Mouse (Mus musculus) testis, adult 2 months (tissue): ENCODE measurements at regions not wholly inside any gene's neighbourhood (a gene's known extent, or its start where the extent isn't known, plus 50 kb on each side); places are given as distances from the start of the nearest gene placed in this dataset.

Source experiments
- H3K27ac ChIP-seq: fragments of 200-500 bp; 2 replicates; pipeline ENCODE4 v1.5.1; 2012; ENCODE audit warnings: low read depth, low read length; ENCODE audit not compliant: control insufficient read depth, insufficient read depth
- H3K27me3 ChIP-seq: fragments of 200-500 bp; 2 replicates; pipeline ENCODE4 v1.6.1; 2012; ENCODE audit warnings: mild to moderate bottlenecking, low read length, moderate library complexity; ENCODE audit not compliant: control insufficient read depth, insufficient read depth
- H3K36me3 ChIP-seq: fragments of 200-500 bp; 2 replicates; pipeline ENCODE4 v1.6.1; 2012; ENCODE audit warnings: mild to moderate bottlenecking, low read length; ENCODE audit not compliant: control insufficient read depth, insufficient read depth
- H3K4me1 ChIP-seq: fragments of 200-500 bp; 2 replicates; pipeline ENCODE4 v1.6.1; 2012; ENCODE audit warnings: low read length; ENCODE audit not compliant: control insufficient read depth, insufficient read depth
- H3K4me3 ChIP-seq: fragments of 200-500 bp; 2 replicates; pipeline ENCODE4 v1.5.1; 2012; ENCODE audit warnings: low read depth, mild to moderate bottlenecking, low read length, moderate library complexity, mixed read lengths; ENCODE audit not compliant: control insufficient read depth
- CTCF ChIP-seq: fragments of 200-500 bp; IDR thresholded peaks from 2 replicates; pipeline ENCODE4 v1.5.1; 2012; ENCODE audit warnings: low read depth, mild to moderate bottlenecking, inconsistent platforms, low read length, moderate library complexity; ENCODE audit not compliant: control insufficient read depth, insufficient read depth, insufficient replicate concordance
- POLR2A ChIP-seq: fragments of 200-500 bp; IDR thresholded peaks from 2 replicates; pipeline ENCODE4 v1.6.1; 2012; ENCODE audit warnings: low read depth, mild to moderate bottlenecking, inconsistent platforms, low read length, moderate library complexity; ENCODE audit not compliant: control insufficient read depth

- TF ChIP-seq POLR2A (no peak), CTCF (no peak)
- Histone ChIP-seq H3K36me3 (no peaks in the 10 kb centered on the region), H3K27ac (no peak overlapping the region), H3K4me3 (no peak overlapping the region), H3K4me1 (no peaks in the 10 kb centered on the region), H3K27me3 (no peaks in the 10 kb centered on the region)
Measured at GRCm38 (mm10) chr3:41288735-41289134, 205.9 kb upstream of the Pgrmc2 start.

GRCm38 (mm10) chr3:41288066-41288465 lies 205.2 kb upstream of the Pgrmc2 start:
- H3K27ac ChIP-seq = no peak overlapping the region
- TF ChIP-seq CTCF (no peak), POLR2A (no peak)
- H3K36me3 ChIP-seq = no peaks in the 10 kb centered on the region
- no peaks in the 10 kb centered on the region for H3K4me1 ChIP-seq
- no peak overlapping the region for H3K4me3 ChIP-seq
- no peaks in the 10 kb centered on the region for H3K27me3 ChIP-seq

- Histone ChIP-seq H3K27ac (no peak overlapping the region), H3K4me1 (no peaks in the 10 kb centered on the region), H3K4me3 (no peak overlapping the region), H3K27me3 (no peaks in the 10 kb centered on the region), H3K36me3 (no peaks in the 10 kb centered on the region)
- TF ChIP-seq POLR2A = no peak
- TF ChIP-seq CTCF = no peak
Measured at GRCm38 (mm10) chr3:41285336-41285735, 202.5 kb upstream of the Pgrmc2 start.

GRCm38 (mm10) chr3:41284897-41285296 lies 202.1 kb upstream of the Pgrmc2 start:
- Histone ChIP-seq H3K4me1 (no peaks in the 10 kb centered on the region), H3K27me3 (no peaks in the 10 kb centered on the region), H3K36me3 (no peaks in the 10 kb centered on the region), H3K4me3 (no peak overlapping the region), H3K27ac (no peak overlapping the region)
- TF ChIP-seq POLR2A (no peak), CTCF (no peak)

GRCm38 (mm10) chr3:41282431-41283037 lies 199.7 kb upstream of the Pgrmc2 start:
- no peak overlapping the region for H3K27ac ChIP-seq
- H3K4me3 ChIP-seq = no peak overlapping the region
- H3K4me1 ChIP-seq = no peaks in the 10 kb centered on the region
- no peak for TF ChIP-seq CTCF
- TF ChIP-seq POLR2A = no peak
- no peaks in the 10 kb centered on the region for H3K36me3 ChIP-seq
- no peaks in the 10 kb centered on the region for H3K27me3 ChIP-seq

- TF ChIP-seq CTCF = no peak
- no peak for TF ChIP-seq POLR2A
- no peaks in the 10 kb centered on the region for H3K27me3 ChIP-seq
- H3K4me3 ChIP-seq = peak overlapping the region; percentile 20; the same call in 1 of the 2 replicates
- H3K36me3 ChIP-seq = no peaks in the 10 kb centered on the region
- peaks cover 4% of the 10 kb centered on the region; the same call in 1 of the 2 replicates for H3K4me1 ChIP-seq
- no peak overlapping the region for H3K27ac ChIP-seq
Measured at GRCm38 (mm10) chr3:41276096-41276495, 193.2 kb upstream of the Pgrmc2 start.

GRCm38 (mm10) chr3:41268516-41268915 lies 185.7 kb upstream of the Pgrmc2 start:
- no peaks in the 10 kb centered on the region for H3K36me3 ChIP-seq
- H3K27me3 ChIP-seq = no peaks in the 10 kb centered on the region
- H3K4me3 ChIP-seq = no peak overlapping the region
- TF ChIP-seq POLR2A (no peak), CTCF (no peak)
- H3K27ac ChIP-seq = no peak overlapping the region
- no peaks in the 10 kb centered on the region for H3K4me1 ChIP-seq

- Histone ChIP-seq H3K27ac (no peak overlapping the region), H3K27me3 (no peaks in the 10 kb centered on the region), H3K4me3 (no peak overlapping the region), H3K4me1 (no peaks in the 10 kb centered on the region), H3K36me3 (no peaks in the 10 kb centered on the region)
- TF ChIP-seq CTCF = no peak
- TF ChIP-seq POLR2A = no peak
Measured at GRCm38 (mm10) chr3:41266216-41266615, 183.4 kb upstream of the Pgrmc2 start.
